Mouse (Mus musculus) liver, postnatal 0 days (tissue): ENCODE measurements around the gene Itga3. TPM values are rescaled to one million over a fixed set of nuclear protein-coding genes. Genes with fewer than 3 reads are reported as not detected.

ENCODE experiments used
- ATAC-seq: fragments of 200-750 bp; cut with Nextera tagmentation; 2 replicates; pipeline ENCODE4 v1.8.0; 2017; ENCODE audit warnings: mild to moderate bottlenecking, moderate library complexity
- DNase-seq: peaks from one replicate; pipeline ENCODE4 v3.0.0-alpha.2; 2016
- H3K27ac ChIP-seq: fragments of 300-500 bp; sonication (generic); 2 replicates; pipeline ENCODE4 v1.5.1; 2014; ENCODE audit warnings: antibody characterized with exemption, moderate library complexity, mild to moderate bottlenecking, low read depth
- H3K27me3 ChIP-seq: fragments of 300-500 bp; sonication (generic); 2 replicates; pipeline ENCODE4 v1.6.1; 2014; ENCODE audit warnings: low read length, control low read depth, mixed read lengths; ENCODE audit not compliant: insufficient read depth
- H3K36me3 ChIP-seq: fragments of 300-500 bp; sonication (generic); replicated peaks from 2 replicates; pipeline ENCODE4 v1.6.1; 2014; ENCODE audit warnings: mild to moderate bottlenecking, control low read depth, low read length, moderate library complexity, mixed read lengths; ENCODE audit not compliant: insufficient read depth
- H3K4me1 ChIP-seq: fragments of 300-500 bp; sonication (generic); 2 replicates; pipeline ENCODE4 v1.6.1; 2014; ENCODE audit warnings: antibody characterized with exemption, mild to moderate bottlenecking, control low read depth; ENCODE audit not compliant: insufficient read depth
- H3K4me2 ChIP-seq: fragments of 300-500 bp; sonication (generic); 2 replicates; pipeline ENCODE4 v1.6.1; 2014; ENCODE audit warnings: low read depth, mild to moderate bottlenecking, low read length, moderate library complexity, mixed read lengths
- H3K4me3 ChIP-seq: fragments of 300-500 bp; sonication (generic); 2 replicates; pipeline ENCODE4 v1.5.1; 2014; ENCODE audit warnings: low read depth, low read length
- H3K9ac ChIP-seq: fragments of 300-500 bp; sonication (generic); replicated peaks from 2 replicates; pipeline ENCODE4 v1.6.1; 2014; ENCODE audit warnings: mild to moderate bottlenecking, moderate library complexity
- H3K9me3 ChIP-seq: fragments of 300-500 bp; sonication (generic); 2 replicates; pipeline ENCODE4 v1.6.1; 2016; ENCODE audit warnings: mild to moderate bottlenecking, control low read depth, low read length, mixed read lengths
- CTCF ChIP-seq: sonication (generic); IDR thresholded peaks from 2 replicates; pipeline ENCODE4 v1.5.1; 2016; ENCODE audit warnings: antibody characterized with exemption, low read depth
- EP300 ChIP-seq: IDR thresholded peaks from 2 replicates; pipeline ENCODE4 v1.6.1; 2016; ENCODE audit warnings: antibody characterized with exemption, low read depth, mild to moderate bottlenecking
- WGBS: fragments of 180-500 bp; shearing (Covaris S2); extraction: QIAGEN DNeasy Blood & Tissue Kit; methylation state at CpG from one replicate; pipeline ENCODE4 v1.1.7; 2014; ENCODE audit not compliant: insufficient replicate concordance; 5-methylcytosine and 5-hydroxymethylcytosine counted together
- polyA plus RNA-seq: library from polyadenylated mRNA; unstranded; fragments of >200 nt; fragmentation: Nextera tagmentation; extraction: Ambion mirVana; gene quantifications from 2 replicates; pipeline ENCODE4 v1.2.1, GENCODE M21; 2015

Itga3 gene
- polyA plus RNA-seq, 1 experiment from 2014 or later: 1.0 TPM

DNA sequence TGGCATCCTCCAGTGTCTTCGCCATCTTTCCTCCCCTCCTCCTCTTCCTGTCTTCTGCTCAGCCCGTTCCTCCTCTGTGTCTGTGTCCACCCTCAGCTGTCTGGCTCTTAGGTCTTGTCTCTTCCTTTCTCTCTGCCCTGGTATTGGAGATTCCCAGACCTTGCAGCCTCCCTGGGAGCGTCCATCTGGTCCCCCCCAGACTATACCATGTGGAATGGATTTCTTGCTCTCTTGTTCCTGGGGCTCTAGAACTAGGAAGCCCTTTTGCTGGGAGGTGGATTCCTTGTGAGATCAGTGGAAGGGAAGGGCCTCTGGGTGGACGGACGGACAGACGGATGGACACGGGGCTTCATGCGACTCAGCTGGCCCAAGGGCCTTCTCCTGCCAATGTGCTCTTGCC is 80.5 kb downstream of the Itga3 start:
- DNase-seq (no peak), ATAC-seq (no peak)
- H3K36me3 ChIP-seq: peaks cover 33% of the 10 kb centered on the region
- peak overlapping the region; percentile 88 for H3K4me2 ChIP-seq
- no peaks in the 10 kb centered on the region for H3K27me3 ChIP-seq
- no peaks in the 10 kb centered on the region for H3K9me3 ChIP-seq
- H3K4me3 ChIP-seq: no peak overlapping the region
- TF ChIP-seq CTCF: no peak
- TF ChIP-seq EP300: no peak
- whole genome bisulfite sequencing: 75% methylated on average over 8 of the region's 8 CpGs
- H3K27ac ChIP-seq: peak overlapping the region; percentile 84; the same call in 1 of the 2 replicates
- H3K9ac ChIP-seq: peak overlapping the region; percentile 93
- peaks cover 75% of the 10 kb centered on the region for H3K4me1 ChIP-seq

DNA sequence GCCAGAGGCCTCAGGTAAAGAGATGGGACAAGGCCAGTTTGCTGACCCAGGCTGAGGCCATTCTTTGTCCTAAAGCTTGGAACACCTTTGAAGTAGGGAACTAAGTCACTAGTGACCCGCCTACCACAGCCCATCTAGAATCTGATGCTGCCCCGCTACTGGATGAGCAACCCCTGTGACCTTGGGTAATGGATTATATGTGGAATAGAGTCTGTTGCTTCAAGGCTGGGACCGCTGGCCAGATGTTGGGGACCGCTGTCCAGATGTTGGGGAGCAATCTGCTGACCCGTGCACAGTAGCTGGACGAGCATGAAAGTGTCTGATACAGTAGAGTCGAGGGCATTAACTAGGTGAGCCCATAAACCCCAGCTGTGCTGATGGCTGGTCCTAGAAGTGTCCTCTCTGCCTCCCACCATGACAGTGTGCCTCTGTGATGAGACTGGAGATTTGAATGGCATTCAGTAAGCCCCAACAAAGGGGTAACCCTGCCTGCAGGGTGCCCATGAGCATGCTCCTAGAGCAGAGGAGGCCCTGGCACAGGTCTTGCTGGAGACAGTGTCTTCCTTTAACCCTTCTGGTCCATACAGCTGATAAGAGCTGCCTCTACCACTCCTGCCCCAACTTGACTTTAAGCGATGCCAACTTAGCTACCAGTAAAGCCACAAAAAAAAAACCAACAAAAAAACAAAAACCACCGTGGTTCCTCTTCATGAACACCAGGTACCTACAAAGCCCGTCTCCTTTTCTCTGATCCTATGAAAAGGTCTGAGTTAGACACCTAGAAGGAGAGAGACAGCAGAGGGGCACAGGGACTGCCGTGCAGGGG is 81.4 kb downstream of the Itga3 start:
- H3K9me3 ChIP-seq: no peaks in the 10 kb centered on the region
- ATAC-seq: no peak
- peak overlapping the region; percentile 39; the same call in 1 of the 2 replicates for H3K27ac ChIP-seq
- H3K4me2 ChIP-seq: peak overlapping the region; percentile 88
- 54% methylated on average over 11 of the region's 11 CpGs for WGBS
- no peaks in the 10 kb centered on the region for H3K27me3 ChIP-seq
- H3K4me3 ChIP-seq: peak overlapping the region; percentile 89
- H3K36me3 ChIP-seq: peaks cover 29% of the 10 kb centered on the region
- DNase-seq: no peak
- TF ChIP-seq CTCF (no peak), EP300 (no peak)
- peaks cover 71% of the 10 kb centered on the region for H3K4me1 ChIP-seq
- H3K9ac ChIP-seq: peak overlapping the region; percentile 93

Other genes with a start within 250 kb of the Itga3 start
- gene Col1a1, start 140.6 kb downstream of the Itga3 start, polyA plus RNA-seq: 29.8 and 37.8 TPM in 2 replicates
- gene Hils1, start 109.2 kb downstream of the Itga3 start, polyA plus RNA-seq: not detected in 2 replicates
- 0.13 and 0.96 TPM in 2 replicates for gene Sgca, start 100.5 kb downstream of the Itga3 start, polyA plus RNA-seq
- gene Ppp1r9b, start 85.8 kb downstream of the Itga3 start, polyA plus RNA-seq: 5.7 and 6.1 TPM in 2 replicates
- 14.5 and 16.1 TPM in 2 replicates for gene Samd14, start 66.9 kb downstream of the Itga3 start, polyA plus RNA-seq
- gene Pdk2, start 35.4 kb downstream of the Itga3 start, polyA plus RNA-seq: 16.2 and 17.3 TPM in 2 replicates
- not detected in 2 replicates for gene Dlx3, start 43.3 kb upstream of the Itga3 start, polyA plus RNA-seq
- 0.08 and 0.17 TPM in 2 replicates for gene Dlx4, start 69.5 kb upstream of the Itga3 start, polyA plus RNA-seq
- not detected in 2 replicates for gene Tac4, start 184.7 kb upstream of the Itga3 start, polyA plus RNA-seq
- gene Kat7, start 233.4 kb upstream of the Itga3 start, polyA plus RNA-seq: 16.8 and 19.4 TPM in 2 replicates